Mouse (Mus musculus) limb, embryonic 13.5 days (tissue): ENCODE results near the gene Myo10. TPM values are rescaled to one million over a fixed set of nuclear protein-coding genes. Genes with fewer than 3 reads are reported as not detected.

Source experiments
- ATAC-seq: fragments of 200-750 bp; cut with Nextera tagmentation; 2 replicates; pipeline ENCODE4 v1.8.0; 2017; ENCODE audit warnings: low read depth, moderate number of reproducible peaks, moderate TSS enrichment; ENCODE audit not compliant: low FRiP score
- H3K27ac ChIP-seq: fragments of 300-500 bp; sonication (generic); 2 replicates; pipeline ENCODE4 v1.5.1; 2015; ENCODE audit warnings: inconsistent platforms, mild to moderate bottlenecking, moderate library complexity
- H3K27me3 ChIP-seq: fragments of 300-500 bp; sonication (generic); 2 replicates; pipeline ENCODE4 v1.6.1; 2015; ENCODE audit warnings: mild to moderate bottlenecking, inconsistent platforms
- H3K36me3 ChIP-seq: fragments of 300-500 bp; sonication (generic); 2 replicates; pipeline ENCODE4 v1.6.1; 2015; ENCODE audit warnings: inconsistent platforms, mild to moderate bottlenecking, moderate library complexity
- H3K4me1 ChIP-seq: fragments of 300-500 bp; sonication (generic); 2 replicates; pipeline ENCODE4 v1.6.1; 2015; ENCODE audit warnings: inconsistent platforms
- H3K4me2 ChIP-seq: fragments of 300-500 bp; sonication (generic); replicated peaks from 2 replicates; pipeline ENCODE4 v1.6.1; 2015; ENCODE audit warnings: inconsistent platforms, mild to moderate bottlenecking, moderate library complexity
- H3K4me3 ChIP-seq: fragments of 300-500 bp; sonication (generic); 2 replicates; pipeline ENCODE4 v1.5.1; 2015; ENCODE audit warnings: moderate library complexity, mild to moderate bottlenecking, inconsistent platforms
- H3K9ac ChIP-seq: fragments of 300-500 bp; sonication (generic); 2 replicates; pipeline ENCODE4 v1.6.1; 2015; ENCODE audit warnings: mild to moderate bottlenecking, inconsistent platforms
- H3K9me3 ChIP-seq: fragments of 300-500 bp; sonication (generic); 2 replicates; pipeline ENCODE4 v1.6.1; 2016; ENCODE audit warnings: inconsistent platforms
- WGBS: fragments of 180-500 bp; shearing (Covaris S2); methylation state at CpG from one replicate; pipeline ENCODE4 v1.1.7; 2015; 5-methylcytosine and 5-hydroxymethylcytosine counted together
- polyA plus RNA-seq: library from polyadenylated mRNA; unstranded; fragments of >200 nt; fragmentation: Nextera tagmentation; extraction: Ambion mirVana; gene quantifications from 2 replicates; pipeline ENCODE4 v1.2.1, GENCODE M21; 2015

Myo10 gene
- polyA plus RNA-seq, 1 experiment from 2014 or later = 30.3 TPM

- peaks cover 26% of the 10 kb centered on the region for H3K4me1 ChIP-seq
- peaks cover 18% of the 10 kb centered on the region for H3K36me3 ChIP-seq
- WGBS = 8% methylated on average over 8 of the region's 8 CpGs
- no peaks in the 10 kb centered on the region for H3K27me3 ChIP-seq
- H3K27ac ChIP-seq = peak overlapping the region; percentile 44
- H3K4me3 ChIP-seq = no peak overlapping the region
- peak overlapping the region; percentile 33; the same call in 1 of the 2 replicates for H3K4me2 ChIP-seq
- peak; percentile 68; the same call in 1 of the 2 replicates for ATAC-seq
- no peak overlapping the region for H3K9ac ChIP-seq
- no peaks in the 10 kb centered on the region for H3K9me3 ChIP-seq
Measured at GRCm38 (mm10) chr15:25662833-25663519, 40.7 kb downstream of the Myo10 start.

- H3K4me2 ChIP-seq = no peak overlapping the region
- peak overlapping the region; percentile 29; the same call in 1 of the 2 replicates for H3K27ac ChIP-seq
- peaks cover 46% of the 10 kb centered on the region for H3K4me1 ChIP-seq
- H3K9ac ChIP-seq = no peak overlapping the region
- WGBS = 38% methylated on average over 16 of the region's 16 CpGs
- peak; percentile 30; the same call in 1 of the 2 replicates for ATAC-seq
- no peaks in the 10 kb centered on the region for H3K9me3 ChIP-seq
- H3K4me3 ChIP-seq = no peak overlapping the region
- peaks cover 17% of the 10 kb centered on the region for H3K36me3 ChIP-seq
- no peaks in the 10 kb centered on the region for H3K27me3 ChIP-seq
Measured at GRCm38 (mm10) chr15:25669283-25670247, 47.2 kb downstream of the Myo10 start.

GRCm38 (mm10) chr15:25673231-25673980, 51.1 kb downstream of the Myo10 start:
- Histone ChIP-seq H3K27ac (no peak overlapping the region), H3K36me3 (peaks cover 5% of the 10 kb centered on the region), H3K9me3 (0 out of 2 replicates have a peak, but pooled peaks cover 4% of the 10 kb centered on the region), H3K4me1 (peaks cover 70% of the 10 kb centered on the region), H3K4me2 (no peak overlapping the region), H3K9ac (no peak overlapping the region), H3K4me3 (no peak overlapping the region), H3K27me3 (no peaks in the 10 kb centered on the region)
- ATAC-seq = no peak
- 34% methylated on average over 6 of the region's 6 CpGs for WGBS

- H3K4me2 ChIP-seq = no peak overlapping the region
- no peak overlapping the region for H3K4me3 ChIP-seq
- H3K27ac ChIP-seq = no peak overlapping the region
- H3K4me1 ChIP-seq = peaks cover 76% of the 10 kb centered on the region
- H3K9ac ChIP-seq = no peak overlapping the region
- ATAC-seq = no peak
- no peaks in the 10 kb centered on the region for H3K27me3 ChIP-seq
- peaks cover 5% of the 10 kb centered on the region for H3K36me3 ChIP-seq
- 81% methylated on average over 17 of the region's 17 CpGs for WGBS
- 0 out of 2 replicates have a peak, but pooled peaks cover 4% of the 10 kb centered on the region for H3K9me3 ChIP-seq
Measured at GRCm38 (mm10) chr15:25674099-25674931, 52.0 kb downstream of the Myo10 start.

- H3K27me3 ChIP-seq = no peaks in the 10 kb centered on the region
- H3K9me3 ChIP-seq = 0 out of 2 replicates have a peak, but pooled peaks cover 4% of the 10 kb centered on the region
- H3K36me3 ChIP-seq = peaks cover 5% of the 10 kb centered on the region
- no peak for ATAC-seq
- WGBS = 87% methylated on average over 4 of the region's 4 CpGs
- H3K4me1 ChIP-seq = peaks cover 76% of the 10 kb centered on the region
- no peak overlapping the region for H3K4me2 ChIP-seq
- no peak overlapping the region for H3K27ac ChIP-seq
- no peak overlapping the region for H3K9ac ChIP-seq
- no peak overlapping the region for H3K4me3 ChIP-seq
Measured at GRCm38 (mm10) chr15:25674932-25675250, 52.6 kb downstream of the Myo10 start.

- WGBS = 94% methylated on average over 11 of the region's 11 CpGs
- H3K4me1 ChIP-seq = peaks cover 76% of the 10 kb centered on the region
Measured at GRCm38 (mm10) chr15:25675359-25675758, 53.0 kb downstream of the Myo10 start.

GRCm38 (mm10) chr15:25676056-25676785, 53.9 kb downstream of the Myo10 start:
- ATAC-seq = no peak
- 55% methylated on average over 13 of the region's 13 CpGs for WGBS
- Histone ChIP-seq H3K4me2 (no peak overlapping the region), H3K4me1 (peaks cover 78% of the 10 kb centered on the region), H3K9me3 (0 out of 2 replicates have a peak, but pooled peaks cover 4% of the 10 kb centered on the region), H3K27me3 (no peaks in the 10 kb centered on the region), H3K27ac (no peak overlapping the region; the same call in 1 of the 2 replicates), H3K36me3 (peaks cover 5% of the 10 kb centered on the region), H3K9ac (no peak overlapping the region), H3K4me3 (no peak overlapping the region)

More at GRCm38 (mm10) chr15:25675359-25675758, 53.0 kb downstream of the Myo10 start:
- peaks cover 5% of the 10 kb centered on the region for H3K36me3 ChIP-seq
- H3K4me2 ChIP-seq = no peak overlapping the region
- no peak for ATAC-seq
- no peak overlapping the region for H3K4me3 ChIP-seq
- H3K9me3 ChIP-seq = 0 out of 2 replicates have a peak, but pooled peaks cover 4% of the 10 kb centered on the region
- H3K27me3 ChIP-seq = no peaks in the 10 kb centered on the region
- H3K27ac ChIP-seq = no peak overlapping the region
- no peak overlapping the region for H3K9ac ChIP-seq

- 53% methylated on average over 3 of the region's 3 CpGs for WGBS
- Histone ChIP-seq H3K4me1 (peaks cover 61% of the 10 kb centered on the region), H3K9ac (no peak overlapping the region), H3K27ac (no peak overlapping the region), H3K9me3 (0 out of 2 replicates have a peak, but pooled peaks cover 4% of the 10 kb centered on the region), H3K27me3 (no peaks in the 10 kb centered on the region), H3K4me3 (no peak overlapping the region), H3K4me2 (peak overlapping the region; percentile 0; the same call in 1 of the 2 replicates), H3K36me3 (peaks cover 5% of the 10 kb centered on the region)
- ATAC-seq = no peak
Measured at GRCm38 (mm10) chr15:25679081-25679480, 56.8 kb downstream of the Myo10 start.

GRCm38 (mm10) chr15:25679616-25680015, 57.3 kb downstream of the Myo10 start:
- no peak overlapping the region for H3K9ac ChIP-seq
- H3K4me2 ChIP-seq = no peak overlapping the region
- H3K27me3 ChIP-seq = no peaks in the 10 kb centered on the region
- no peak overlapping the region for H3K27ac ChIP-seq
- H3K4me1 ChIP-seq = peaks cover 61% of the 10 kb centered on the region
- H3K36me3 ChIP-seq = peaks cover 5% of the 10 kb centered on the region
- ATAC-seq = no peak
- WGBS = 61% methylated on average over 4 of the region's 4 CpGs
- H3K4me3 ChIP-seq = no peak overlapping the region
- 0 out of 2 replicates have a peak, but pooled peaks cover 4% of the 10 kb centered on the region for H3K9me3 ChIP-seq

GRCm38 (mm10) chr15:25680269-25680818, 58.0 kb downstream of the Myo10 start:
- 62% methylated on average over 10 of the region's 10 CpGs for WGBS
- H3K4me3 ChIP-seq = no peak overlapping the region
- H3K27ac ChIP-seq = no peak overlapping the region
- H3K9me3 ChIP-seq = no peaks in the 10 kb centered on the region
- H3K4me1 ChIP-seq = peaks cover 61% of the 10 kb centered on the region
- ATAC-seq = peak; percentile 41; the same call in 1 of the 2 replicates
- H3K36me3 ChIP-seq = no peaks in the 10 kb centered on the region
- H3K9ac ChIP-seq = no peak overlapping the region
- H3K27me3 ChIP-seq = no peaks in the 10 kb centered on the region
- no peak overlapping the region for H3K4me2 ChIP-seq
